Mouse (Mus musculus): ENCODE results near the gene Upk2. TPM values are rescaled to one million over a fixed set of nuclear protein-coding genes. Genes with fewer than 3 reads are reported as not detected.

Upk2 gene
- polyA plus RNA-seq, 1 experiment from 2014 or later, result 2.5 TPM

GRCm38 (mm10) chr9:44494863-44495809 lies 40.4 kb upstream of the Upk2 start:
- H3K36me3 ChIP-seq, result no peaks in the 10 kb centered on the region
- no peaks in the 10 kb centered on the region for H3K27me3 ChIP-seq
- 0 out of 2 replicates have a peak overlapping the region, but pooled peaks have one; percentile 3 for H3K4me3 ChIP-seq (replicated peaks)
- no peaks in the 10 kb centered on the region for H3K9me3 ChIP-seq (replicated peaks)
- H3K27ac ChIP-seq, result peak overlapping the region; percentile 81
- 23% methylated on average over 9 of the region's 9 CpGs for WGBS
- H3K4me1 ChIP-seq, result peaks cover 100% of the 10 kb centered on the region
- ATAC-seq (replicated peaks; ENCODE audit: low FRiP score), result no peak
- H3K4me2 ChIP-seq, result peak overlapping the region; percentile 40
- 0 out of 2 replicates have a peak overlapping the region, but pooled peaks have one; percentile 5 for H3K9ac ChIP-seq

GRCm38 (mm10) chr9:44494261-44494862 lies 39.6 kb upstream of the Upk2 start:
- peaks cover 100% of the 10 kb centered on the region for H3K4me1 ChIP-seq
- H3K27me3 ChIP-seq, result no peaks in the 10 kb centered on the region
- peak overlapping the region; percentile 12; the same call in 1 of the 2 replicates for H3K9ac ChIP-seq
- no peaks in the 10 kb centered on the region for H3K9me3 ChIP-seq (replicated peaks)
- H3K4me3 ChIP-seq (replicated peaks), result 0 out of 2 replicates have a peak overlapping the region, but pooled peaks have one; percentile 3
- H3K4me2 ChIP-seq, result peak overlapping the region; percentile 40
- no peaks in the 10 kb centered on the region for H3K36me3 ChIP-seq
- no peak for ATAC-seq (replicated peaks; ENCODE audit: low FRiP score)
- peak overlapping the region; percentile 81 for H3K27ac ChIP-seq
- 19% methylated on average over 11 of the region's 11 CpGs for WGBS

GRCm38 (mm10) chr9:44492631-44493461 lies 38.1 kb upstream of the Upk2 start:
- H3K27me3 ChIP-seq, result no peaks in the 10 kb centered on the region
- H3K9ac ChIP-seq, result no peak overlapping the region
- no peaks in the 10 kb centered on the region for H3K9me3 ChIP-seq (replicated peaks)
- H3K27ac ChIP-seq, result 0 out of 2 replicates have a peak overlapping the region, but pooled peaks have one; percentile 11
- ATAC-seq (replicated peaks; ENCODE audit: low FRiP score), result no peak
- no peaks in the 10 kb centered on the region for H3K36me3 ChIP-seq
- H3K4me1 ChIP-seq, result peaks cover 100% of the 10 kb centered on the region
- no peak overlapping the region for H3K4me3 ChIP-seq (replicated peaks)
- WGBS, result 77% methylated on average over 17 of the region's 17 CpGs
- no peak overlapping the region for H3K4me2 ChIP-seq

GRCm38 (mm10) chr9:44491351-44491750 lies 36.6 kb upstream of the Upk2 start:
- no peak for ATAC-seq (replicated peaks; ENCODE audit: low FRiP score)
- Histone ChIP-seq H3K4me1 (peaks cover 100% of the 10 kb centered on the region), H3K27me3 (no peaks in the 10 kb centered on the region), H3K36me3 (no peaks in the 10 kb centered on the region), H3K4me3 (replicated peaks) (no peak overlapping the region), H3K4me2 (no peak overlapping the region), H3K9ac (no peak overlapping the region), H3K9me3 (replicated peaks) (no peaks in the 10 kb centered on the region), H3K27ac (peak overlapping the region; percentile 91)
- WGBS, result 39% methylated on average over 10 of the region's 10 CpGs

- H3K36me3 ChIP-seq, result no peaks in the 10 kb centered on the region
- 21% methylated on average over 17 of the region's 17 CpGs for WGBS
- no peak for ATAC-seq (replicated peaks; ENCODE audit: low FRiP score)
- H3K4me3 ChIP-seq (replicated peaks), result peak overlapping the region; percentile 98
- H3K4me1 ChIP-seq, result peaks cover 100% of the 10 kb centered on the region
- peak overlapping the region; percentile 91 for H3K27ac ChIP-seq
- H3K27me3 ChIP-seq, result no peaks in the 10 kb centered on the region
- no peaks in the 10 kb centered on the region for H3K9me3 ChIP-seq (replicated peaks)
- H3K4me2 ChIP-seq, result peak overlapping the region; percentile 87
- peak overlapping the region; percentile 39; the same call in 1 of the 2 replicates for H3K9ac ChIP-seq
Measured at GRCm38 (mm10) chr9:44490086-44490967, 35.6 kb upstream of the Upk2 start.

GRCm38 (mm10) chr9:44489651-44490085 lies 34.9 kb upstream of the Upk2 start:
- no peaks in the 10 kb centered on the region for H3K36me3 ChIP-seq
- ATAC-seq (replicated peaks; ENCODE audit: low FRiP score), result no peak; the same call in 1 of the 2 replicates

GRCm38 (mm10) chr9:44488855-44489381 lies 34.1 kb upstream of the Upk2 start:
- Histone ChIP-seq H3K4me2 (peak overlapping the region; percentile 87), H3K9ac (peak overlapping the region; percentile 39), H3K27ac (peak overlapping the region; percentile 91), H3K27me3 (no peaks in the 10 kb centered on the region), H3K4me1 (peaks cover 100% of the 10 kb centered on the region), H3K36me3 (no peaks in the 10 kb centered on the region), H3K9me3 (replicated peaks) (no peaks in the 10 kb centered on the region), H3K4me3 (replicated peaks) (peak overlapping the region; percentile 98)
- peak; percentile 34 for ATAC-seq (replicated peaks; ENCODE audit: low FRiP score)
- 1% methylated on average over 5 of the region's 5 CpGs for WGBS

More at GRCm38 (mm10) chr9:44489651-44490085, 34.9 kb upstream of the Upk2 start:
- peak overlapping the region; percentile 39 for H3K9ac ChIP-seq
- no peaks in the 10 kb centered on the region for H3K9me3 ChIP-seq (replicated peaks)
- H3K27ac ChIP-seq, result peak overlapping the region; percentile 91
- H3K4me1 ChIP-seq, result peaks cover 100% of the 10 kb centered on the region
- 4% methylated on average over 17 of the region's 17 CpGs for WGBS
- H3K27me3 ChIP-seq, result no peaks in the 10 kb centered on the region
- peak overlapping the region; percentile 98 for H3K4me3 ChIP-seq (replicated peaks)
- peak overlapping the region; percentile 87 for H3K4me2 ChIP-seq

- 18% methylated on average over 8 of the region's 8 CpGs for WGBS
- Histone ChIP-seq H3K27me3 (no peaks in the 10 kb centered on the region), H3K4me3 (replicated peaks) (peak overlapping the region; percentile 98)
Measured at GRCm38 (mm10) chr9:44488416-44488815, 33.6 kb upstream of the Upk2 start.

GRCm38 (mm10) chr9:44487441-44487840 lies 32.7 kb upstream of the Upk2 start:
- no peak for ATAC-seq (replicated peaks; ENCODE audit: low FRiP score)
- 6% methylated on average over 7 of the region's 7 CpGs for WGBS
- H3K36me3 ChIP-seq, result no peaks in the 10 kb centered on the region
- peak overlapping the region; percentile 38 for H3K9ac ChIP-seq
- no peaks in the 10 kb centered on the region for H3K27me3 ChIP-seq
- no peaks in the 10 kb centered on the region for H3K9me3 ChIP-seq (replicated peaks)
- peak overlapping the region; percentile 98 for H3K4me3 ChIP-seq (replicated peaks)
- peak overlapping the region; percentile 91 for H3K27ac ChIP-seq
- peaks cover 89% of the 10 kb centered on the region for H3K4me1 ChIP-seq
- H3K4me2 ChIP-seq, result peak overlapping the region; percentile 87

More at GRCm38 (mm10) chr9:44488416-44488815, 33.6 kb upstream of the Upk2 start:
- no peak for ATAC-seq (replicated peaks; ENCODE audit: low FRiP score)
- Histone ChIP-seq H3K36me3 (no peaks in the 10 kb centered on the region), H3K9me3 (replicated peaks) (no peaks in the 10 kb centered on the region), H3K9ac (no peak overlapping the region), H3K27ac (peak overlapping the region; percentile 91), H3K4me2 (peak overlapping the region; percentile 87), H3K4me1 (peaks cover 98% of the 10 kb centered on the region)

GRCm38 (mm10) chr9:44486741-44487421 lies 32.1 kb upstream of the Upk2 start:
- Histone ChIP-seq H3K9ac (peak overlapping the region; percentile 95), H3K4me3 (replicated peaks) (peak overlapping the region; percentile 98), H3K27ac (peak overlapping the region; percentile 91), H3K36me3 (no peaks in the 10 kb centered on the region), H3K4me1 (peaks cover 88% of the 10 kb centered on the region), H3K27me3 (no peaks in the 10 kb centered on the region), H3K9me3 (replicated peaks) (no peaks in the 10 kb centered on the region), H3K4me2 (peak overlapping the region; percentile 87)
- 10% methylated on average over 15 of the region's 15 CpGs for WGBS
- ATAC-seq (replicated peaks; ENCODE audit: low FRiP score), result no peak
